Mouse (Mus musculus) G1E-ER4 (cell line): Measurements from ENCODE around the gene Ncapg2. TPM values are rescaled to one million over a fixed set of nuclear protein-coding genes. Genes with fewer than 3 reads are reported as not detected.

ENCODE experiments used
- GATA1 ChIP-seq: IDR thresholded peaks from one replicate; pipeline ENCODE4 v1.8.0; 2012; ENCODE audit warnings: low read length, inconsistent platforms
- polyA plus RNA-seq: library from polyadenylated mRNA; stranded (reverse); fragments of >175 nt; gene quantifications from 2 replicates; pipeline ENCODE4 v1.2.3, GENCODE M21; 2012

Ncapg2 gene
- polyA plus RNA-seq, result 27.1 and 38.7 TPM in 2 replicates

GRCm38 (mm10) chr12:116405045-116405835, at the start of gene Ncapg2:
Gene Ncapg2 (plus strand): TSS chr12:116405402.
- TF ChIP-seq GATA1, result no peak

GRCm38 (mm10) chr12:116362091-116362490, 43.1 kb upstream of the Ncapg2 start:
- no peak for TF ChIP-seq GATA1

GRCm38 (mm10) chr12:116366900-116367299, 38.3 kb upstream of the Ncapg2 start:
- no peak for TF ChIP-seq GATA1

GRCm38 (mm10) chr12:116367346-116367745, 37.9 kb upstream of the Ncapg2 start:
- no peak for TF ChIP-seq GATA1

- TF ChIP-seq GATA1, result no peak
Measured at GRCm38 (mm10) chr12:116368857-116369256, 36.3 kb upstream of the Ncapg2 start.

GRCm38 (mm10) chr12:116383101-116383500, 22.1 kb upstream of the Ncapg2 start:
- TF ChIP-seq GATA1, result no peak

- TF ChIP-seq GATA1, result no peak
Measured at GRCm38 (mm10) chr12:116383995-116384394, 21.2 kb upstream of the Ncapg2 start.

GRCm38 (mm10) chr12:116386802-116387201, 18.4 kb upstream of the Ncapg2 start:
- TF ChIP-seq GATA1, result no peak

- no peak for TF ChIP-seq GATA1
Measured at GRCm38 (mm10) chr12:116389868-116390267, 15.3 kb upstream of the Ncapg2 start.

- no peak for TF ChIP-seq GATA1
Measured at GRCm38 (mm10) chr12:116394327-116394726, 10.9 kb upstream of the Ncapg2 start.

GRCm38 (mm10) chr12:116395312-116395711, 9.9 kb upstream of the Ncapg2 start:
- TF ChIP-seq GATA1, result no peak

GRCm38 (mm10) chr12:116396072-116396695, 9.0 kb upstream of the Ncapg2 start:
- TF ChIP-seq GATA1, result no peak

- no peak for TF ChIP-seq GATA1
Measured at GRCm38 (mm10) chr12:116404012-116404679, 1.1 kb upstream of the Ncapg2 start.

GRCm38 (mm10) chr12:116405836-116406155, 594 bp downstream of the Ncapg2 start:
- TF ChIP-seq GATA1, result no peak

- no peak for TF ChIP-seq GATA1
Measured at GRCm38 (mm10) chr12:116407883-116408282, 2.7 kb downstream of the Ncapg2 start.

GRCm38 (mm10) chr12:116414941-116415340, 9.7 kb downstream of the Ncapg2 start:
- no peak for TF ChIP-seq GATA1

- TF ChIP-seq GATA1, result no peak
Measured at GRCm38 (mm10) chr12:116416514-116416913, 11.3 kb downstream of the Ncapg2 start.

GRCm38 (mm10) chr12:116421656-116422055, 16.5 kb downstream of the Ncapg2 start:
- TF ChIP-seq GATA1, result no peak
